14 mouse cellular contexts compared by ENCODE assay signal in genomic region chr6:55064477-55064827, GRCm38 (mm10).
"Had no signal": no experiment of that assay in that cellular context is flagged by ENCODE, and none has a peak within 500 bp of the region (broad histone marks: within the 10 kb centered on the region; RNA-seq: fewer than 3 reads in every experiment).

No protein-coding gene starts in this region.

- H3K4me1 ChIP-seq: intestine, embryonic 15.5 days; kidney, embryonic 15.5 days; limb, embryonic 13.5 days; midbrain, embryonic 12.5 days; neural tube, embryonic 13.5 days had no signal

- ATAC-seq: intestine, embryonic 15.5 days; midbrain, embryonic 16.5 days had no signal

- H3K4me2 ChIP-seq: intestine, embryonic 15.5 days; kidney, embryonic 15.5 days; limb, embryonic 13.5 days; midbrain, embryonic 12.5 days; neural tube, embryonic 13.5 days had no signal

- H3K9me3 ChIP-seq: intestine, embryonic 15.5 days; kidney, embryonic 15.5 days; limb, embryonic 13.5 days; midbrain, embryonic 12.5 days; neural tube, embryonic 13.5 days had no signal

- DNase-seq: kidney, adult 18-20 months; kidney, postnatal 14 days; left cerebral cortex, postnatal 4 days; lung, adult 18-20 months; retina, postnatal 1 day; right cerebral cortex, postnatal 4 days; spleen, adult 18-20 months; thymus, postnatal 36 days had no signal

- H3K27me3 ChIP-seq: intestine, embryonic 15.5 days; kidney, embryonic 15.5 days; limb, embryonic 13.5 days; midbrain, embryonic 12.5 days; neural tube, embryonic 13.5 days had no signal

- H3K4me3 ChIP-seq: intestine, embryonic 15.5 days; kidney, embryonic 15.5 days; limb, embryonic 13.5 days; midbrain, embryonic 12.5 days; neural tube, embryonic 13.5 days had no signal

- H3K27ac ChIP-seq: intestine, embryonic 15.5 days; kidney, embryonic 15.5 days; limb, embryonic 13.5 days; midbrain, embryonic 12.5 days; neural tube, embryonic 13.5 days had no signal

- H3K9ac ChIP-seq: intestine, embryonic 15.5 days; kidney, embryonic 15.5 days; limb, embryonic 13.5 days; midbrain, embryonic 12.5 days; neural tube, embryonic 13.5 days had no signal
